Mouse (Mus musculus) heart, adult 2 months (tissue): ENCODE data around the gene Rbm14.

Experiments
- CTCF ChIP-seq: fragments of 200-600 bp; IDR thresholded peaks from 2 replicates; pipeline ENCODE4 v1.8.1; 2022; ENCODE audit warnings: antibody characterized with exemption, mild to moderate bottlenecking, moderate library complexity
- EP300 ChIP-seq: fragments of 200-500 bp; IDR thresholded peaks from 2 replicates; pipeline ENCODE4 v1.6.1; 2011; ENCODE audit warnings: low read depth, low read length, control low read depth; ENCODE audit not compliant: insufficient read depth
- POLR2A ChIP-seq: fragments of 200-500 bp; IDR thresholded peaks from 2 replicates; pipeline ENCODE4 v1.6.1; 2011; ENCODE audit warnings: mild to moderate bottlenecking, low read depth, low read length, control low read depth; ENCODE audit not compliant: insufficient read depth

GRCm38 (mm10) chr19:4837049-4837448 lies 25.6 kb upstream of the Rbm14 start:
- TF ChIP-seq POLR2A (no peak), CTCF (no peak), EP300 (no peak)
